Mouse (Mus musculus): ENCODE data around the gene Nrde2. TPM values are rescaled to one million over a fixed set of nuclear protein-coding genes. Genes with fewer than 3 reads are reported as not detected.

The Nrde2 gene
- total RNA-seq, 2 experiments from 2014 or later, result 11.1 to 34.4 TPM

- ATAC-seq (replicated peaks; ENCODE audit: poor library complexity, severe bottlenecking), result no peak
Observed at GRCm38 (mm10) chr12:100075715-100076114, 83.7 kb downstream of the Nrde2 start.

Other genes with a start within 250 kb of the Nrde2 start
- 1.2 TPM in 2 replicates for gene Kcnk13, start 195.2 kb downstream of the Nrde2 start, total RNA-seq (2014; fragmentation: Nextera tagmentation)
- gene Kcnk13, start 195.2 kb downstream of the Nrde2 start, total RNA-seq (2017), result 0.15 and 0.65 TPM in 2 replicates
- gene Psmc1, start 49.5 kb downstream of the Nrde2 start, total RNA-seq (2014; fragmentation: Nextera tagmentation), result 168 and 202 TPM in 2 replicates
- gene Psmc1, start 49.5 kb downstream of the Nrde2 start, total RNA-seq (2017), result 190 and 241 TPM in 2 replicates
- gene Calm1, start 39.8 kb upstream of the Nrde2 start, total RNA-seq (2014; fragmentation: Nextera tagmentation), result 154 and 167 TPM in 2 replicates
- gene Calm1, start 39.8 kb upstream of the Nrde2 start, total RNA-seq (2017), result 549 and 572 TPM in 2 replicates

Data from granulocyte monocyte progenitor cell, adult 5-6 weeks (primary cell).